Mouse (Mus musculus) spleen, embryonic (tissue): ENCODE measurements around the gene Higd2a.

ENCODE experiments used
- CTCF ChIA-PET: fragments of 350-600 bp; sonication (Branson Sonifier 250); formaldehyde crosslinking; loops from one replicate; lab custom pipeline; 2022; lab: Charles Lee

Higd2a gene

GRCm38 (mm10) chr13:54577652-54578507 is 12.1 kb upstream of the Higd2a start:
- CTCF ChIA-PET: interaction anchor here (0.7 kb wide), 1 partner anchor 72 kb away, joined by 3 read pairs; no protein-coding TSS in a partner anchor

GRCm38 (mm10) chr13:54581385-54581784 is 8.6 kb upstream of the Higd2a start:
- CTCF ChIA-PET: no interaction called here

- CTCF ChIA-PET: no interaction called here
Measured at GRCm38 (mm10) chr13:54582126-54582525, 7.9 kb upstream of the Higd2a start.

GRCm38 (mm10) chr13:54582860-54583259 is 7.1 kb upstream of the Higd2a start:
- CTCF ChIA-PET: no interaction called here

GRCm38 (mm10) chr13:54585831-54586230 is 4.2 kb upstream of the Higd2a start:
- CTCF ChIA-PET: no interaction called here

- CTCF ChIA-PET: no interaction called here
Measured at GRCm38 (mm10) chr13:54589414-54589995, 502 bp upstream of the Higd2a start.

- CTCF ChIA-PET: interaction anchor here (0.6 kb wide), 1 partner anchor 20 kb away, joined by 5 read pairs; no protein-coding TSS in a partner anchor
Measured at GRCm38 (mm10) chr13:54591776-54592356, 1.9 kb downstream of the Higd2a start.

- CTCF ChIA-PET: interaction anchor here (0.6 kb wide), 1 partner anchor 174 kb away, joined by 3 read pairs; no protein-coding TSS in a partner anchor
Measured at GRCm38 (mm10) chr13:54593617-54594016, 3.6 kb downstream of the Higd2a start.

- CTCF ChIA-PET: no interaction called here
Measured at GRCm38 (mm10) chr13:54596107-54596690, 6.2 kb downstream of the Higd2a start.

GRCm38 (mm10) chr13:54596870-54597269 is 6.9 kb downstream of the Higd2a start:
- CTCF ChIA-PET: no interaction called here

- CTCF ChIA-PET: no interaction called here
Measured at GRCm38 (mm10) chr13:54598622-54599143, 8.7 kb downstream of the Higd2a start.

- CTCF ChIA-PET: no interaction called here
Measured at GRCm38 (mm10) chr13:54602639-54603111, 12.7 kb downstream of the Higd2a start.

GRCm38 (mm10) chr13:54603501-54603900 is 13.5 kb downstream of the Higd2a start:
- CTCF ChIA-PET: interaction anchor here (1.1 kb wide), 1 partner anchor 13 kb away, joined by 4 read pairs; no protein-coding TSS in a partner anchor

- CTCF ChIA-PET: interaction anchor here (1.1 kb wide), 1 partner anchor 13 kb away, joined by 4 read pairs; no protein-coding TSS in a partner anchor
Measured at GRCm38 (mm10) chr13:54604221-54604620, 14.2 kb downstream of the Higd2a start.

GRCm38 (mm10) chr13:54605426-54605825 is 15.4 kb downstream of the Higd2a start:
- CTCF ChIA-PET: interaction anchor here (0.6 to 0.7 kb wide), 2 partner anchors 83 to 188 kb away, joined by 3 to 7 read pairs; no protein-coding TSS in a partner anchor

- CTCF ChIA-PET: no interaction called here
Measured at GRCm38 (mm10) chr13:54607204-54607603, 17.2 kb downstream of the Higd2a start.

- CTCF ChIA-PET: no interaction called here
Measured at GRCm38 (mm10) chr13:54608002-54608401, 18.0 kb downstream of the Higd2a start.

GRCm38 (mm10) chr13:54608666-54609065 is 18.7 kb downstream of the Higd2a start:
- CTCF ChIA-PET: no interaction called here

GRCm38 (mm10) chr13:54609301-54609700 is 19.3 kb downstream of the Higd2a start:
- CTCF ChIA-PET: no interaction called here

GRCm38 (mm10) chr13:54610613-54610971 is 20.6 kb downstream of the Higd2a start:
- CTCF ChIA-PET: no interaction called here
